ENCODE assay signal across 8 mouse cellular contexts in the genomic region with DNA sequence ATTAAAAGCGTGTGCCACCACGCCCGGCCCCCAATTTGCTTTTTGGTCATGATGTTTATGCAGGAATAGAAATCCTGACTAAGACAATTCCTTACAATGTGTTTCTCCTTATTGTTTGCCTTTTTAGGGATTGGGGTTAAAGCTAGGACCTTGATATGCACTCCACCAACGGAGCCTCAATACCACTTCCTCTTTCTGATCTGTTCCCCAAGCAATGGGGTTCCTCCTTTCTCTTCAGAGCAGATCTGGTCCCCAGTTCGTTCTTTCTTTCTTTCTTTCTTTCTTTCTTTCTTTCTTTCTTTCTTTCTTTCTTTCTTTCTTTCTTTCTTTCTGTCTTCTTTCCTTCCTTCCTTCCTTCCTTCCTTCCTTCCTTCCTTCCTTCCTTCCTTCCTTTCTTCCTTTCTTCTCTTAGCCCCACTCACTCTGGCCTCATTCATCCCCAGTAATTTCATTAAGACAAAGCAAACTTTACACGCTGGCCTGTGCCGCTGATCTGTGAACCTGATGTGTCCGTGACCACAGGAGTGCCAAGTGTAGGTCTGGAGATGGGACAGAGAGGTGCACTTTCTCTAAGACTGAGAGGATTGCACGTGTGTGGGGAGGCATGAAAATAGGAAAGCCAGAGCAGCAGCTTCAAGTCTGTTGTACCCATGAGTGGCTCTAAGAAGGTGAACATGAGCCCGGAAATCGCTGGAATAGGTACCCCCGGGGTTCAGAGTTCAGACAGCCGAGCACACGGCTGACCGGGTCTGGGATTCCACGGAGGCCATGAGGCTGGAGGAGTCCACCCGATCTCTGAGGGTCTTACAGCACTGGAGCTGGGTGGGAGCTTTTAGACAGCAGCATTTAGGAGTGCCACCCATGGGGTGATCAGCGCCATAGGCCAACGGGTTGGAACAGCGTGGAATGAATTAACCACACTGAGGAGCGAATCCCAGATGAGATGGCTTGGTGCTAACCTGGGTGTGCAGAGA. TPM values are rescaled to one million over a fixed set of nuclear protein-coding genes. Genes with fewer than 3 reads are reported as not detected.
DNase-seq lines count a peak whose midpoint lies in the region; ATAC-seq lines count a peak whose summit lies in the region.

No protein-coding gene starts in this region.

- H3K4me3 ChIP-seq in lung, embryonic 16.5 days (ENCODE audit: low read length): peak overlapping the region; percentile 61
- peak overlapping the region; percentile 45 for H3K4me3 ChIP-seq in limb, embryonic 11.5 days (ENCODE audit: low read depth, low read length)
- peak overlapping the region; percentile 51 for H3K4me3 ChIP-seq in neural tube, embryonic 15.5 days (replicated peaks)

- DNase-seq in lung, postnatal 36 days: no peak
- no peak for DNase-seq in limb, embryonic 11.5 days (ENCODE audit: low spot score)
- DNase-seq in adrenal gland, postnatal 36 days: no peak
- no peak for DNase-seq in lung, postnatal 14 days
- DNase-seq in layer of hippocampus, postnatal 14 days (ENCODE audit: low spot score in 2 of 2): no peak

- peak overlapping the region; percentile 63 for H3K9ac ChIP-seq in lung, embryonic 16.5 days (ENCODE audit: low read length)
- H3K9ac ChIP-seq in limb, embryonic 11.5 days (ENCODE audit: low read length): 0 out of 2 replicates have a peak overlapping the region, but pooled peaks have one; percentile 24
- H3K9ac ChIP-seq in neural tube, embryonic 15.5 days (replicated peaks): peak overlapping the region; percentile 42

- no peaks in the 10 kb centered on the region for H3K27me3 ChIP-seq in lung, embryonic 16.5 days (ENCODE audit: control insufficient read depth, insufficient read depth, low read depth, low read length)
- H3K27me3 ChIP-seq in limb, embryonic 11.5 days (ENCODE audit: control insufficient read depth, insufficient read depth, low read length): peaks cover 3% of the 10 kb centered on the region; the same call in 1 of the 2 replicates
- peaks cover 13% of the 10 kb centered on the region; the same call in 1 of the 2 replicates for H3K27me3 ChIP-seq in neural tube, embryonic 15.5 days (replicated peaks)

- peak overlapping the region; percentile 95 for H3K4me2 ChIP-seq in lung, embryonic 16.5 days (ENCODE audit: low read depth, low read length)
- H3K4me2 ChIP-seq in limb, embryonic 11.5 days (ENCODE audit: low read depth, severe bottlenecking): peak overlapping the region; percentile 85
- peak overlapping the region; percentile 79 for H3K4me2 ChIP-seq in neural tube, embryonic 15.5 days

- H3K36me3 ChIP-seq in lung, embryonic 16.5 days (ENCODE audit: control insufficient read depth, insufficient read depth, low read length): no peaks in the 10 kb centered on the region
- no peaks in the 10 kb centered on the region for H3K36me3 ChIP-seq in limb, embryonic 11.5 days (ENCODE audit: control insufficient read depth, insufficient read depth, low read length)
- no peaks in the 10 kb centered on the region for H3K36me3 ChIP-seq in neural tube, embryonic 15.5 days

- H3K4me1 ChIP-seq in lung, embryonic 16.5 days (replicated peaks; ENCODE audit: control insufficient read depth, insufficient read depth, low read length): peaks cover 8% of the 10 kb centered on the region
- no peaks in the 10 kb centered on the region for H3K4me1 ChIP-seq in limb, embryonic 11.5 days (ENCODE audit: control insufficient read depth, insufficient read depth, low read length)
- peaks cover 16% of the 10 kb centered on the region for H3K4me1 ChIP-seq in neural tube, embryonic 15.5 days

- H3K9me3 ChIP-seq in lung, embryonic 16.5 days (ENCODE audit: control insufficient read depth, low read length): no peaks in the 10 kb centered on the region
- H3K9me3 ChIP-seq in limb, embryonic 11.5 days (ENCODE audit: control insufficient read depth, low read length): no peaks in the 10 kb centered on the region
- no peaks in the 10 kb centered on the region for H3K9me3 ChIP-seq in neural tube, embryonic 15.5 days (replicated peaks)

- 34% methylated on average over 21 of the region's 21 CpGs for WGBS in lung, embryonic 16.5 days
- whole genome bisulfite sequencing in limb, embryonic 11.5 days: 41% methylated on average over 21 of the region's 21 CpGs
- WGBS in neural tube, embryonic 15.5 days: 40% methylated on average over 21 of the region's 21 CpGs

- no peak for ATAC-seq in lung, embryonic 16.5 days (ENCODE audit: low read depth)
- peak; percentile 30; the same call in 1 of the 2 replicates for ATAC-seq in erythroblast, adult 5-6 weeks (replicated peaks; ENCODE audit: low FRiP score, poor library complexity, severe bottlenecking)
- peak; percentile 61 for ATAC-seq in limb, embryonic 11.5 days (ENCODE audit: insufficient number of reproducible peaks, low FRiP score, low TSS enrichment, low read depth)
- peak; percentile 39 for ATAC-seq in neural tube, embryonic 15.5 days (ENCODE audit: low FRiP score)

- no peak overlapping the region for H3K27ac ChIP-seq in lung, embryonic 16.5 days (ENCODE audit: low read length)
- no peak overlapping the region for H3K27ac ChIP-seq in limb, embryonic 11.5 days (replicated peaks; ENCODE audit: low read depth, low read length)
- no peak overlapping the region for H3K27ac ChIP-seq in neural tube, embryonic 15.5 days (replicated peaks)

RNA-seq across cellular contexts. Expression of a gene that starts 16.5 kb away (rescaled TPM):
- polyA plus RNA-seq in lung, embryonic 16.5 days (2015; fragmentation: Nextera tagmentation; extraction: Ambion mirVana): 7.3 and 8.0 TPM in 2 replicates
- 2.9 and 6.3 TPM in 2 replicates for total RNA-seq in erythroblast, adult 5-6 weeks (2015; ENCODE audit: low replicate concordance)
- total RNA-seq in erythroblast, adult 5-6 weeks (2017; ENCODE audit: low replicate concordance): 1.4 TPM in 2 replicates
- polyA plus RNA-seq in limb, embryonic 11.5 days (2014; fragmentation: Nextera tagmentation; extraction: Ambion mirVana): 8.3 and 9.2 TPM in 2 replicates
- 48.4 and 49.2 TPM in 2 replicates for polyA plus RNA-seq in neural tube, embryonic 15.5 days (2015; fragmentation: Nextera tagmentation; extraction: Ambion mirVana)
- 10 to 100 TPM; 26.4 to 27.3 TPM for total RNA-seq in adrenal gland, postnatal 36 days (2021)
- 10 to 100 TPM; 71.0 to 73.2 TPM for total RNA-seq in layer of hippocampus, postnatal 14 days (2021)

RNA-seq across cellular contexts. Expression of a gene that starts 36.0 kb away (rescaled TPM):
- polyA plus RNA-seq in lung, embryonic 16.5 days (2015; fragmentation: Nextera tagmentation; extraction: Ambion mirVana): not detected in 2 replicates
- total RNA-seq in erythroblast, adult 5-6 weeks (2015; ENCODE audit: low replicate concordance): not detected in 2 replicates
- not detected in 2 replicates for total RNA-seq in erythroblast, adult 5-6 weeks (2017; ENCODE audit: low replicate concordance)
- polyA plus RNA-seq in limb, embryonic 11.5 days (2014; fragmentation: Nextera tagmentation; extraction: Ambion mirVana): not detected in 2 replicates
- not detected in 2 replicates for polyA plus RNA-seq in neural tube, embryonic 15.5 days (2015; fragmentation: Nextera tagmentation; extraction: Ambion mirVana)
- not detected for total RNA-seq in adrenal gland, postnatal 36 days (2021)
- not detected for total RNA-seq in layer of hippocampus, postnatal 14 days (2021)

RNA-seq across cellular contexts. Expression of a gene that starts 55.8 kb away (rescaled TPM):
- polyA plus RNA-seq in lung, embryonic 16.5 days (2015; fragmentation: Nextera tagmentation; extraction: Ambion mirVana): 240 and 270 TPM in 2 replicates
- total RNA-seq in erythroblast, adult 5-6 weeks (2015; ENCODE audit: low replicate concordance): 17.7 and 24.9 TPM in 2 replicates
- 3.3 and 10.0 TPM in 2 replicates for total RNA-seq in erythroblast, adult 5-6 weeks (2017; ENCODE audit: low replicate concordance)
- 169 TPM in 2 replicates for polyA plus RNA-seq in limb, embryonic 11.5 days (2014; fragmentation: Nextera tagmentation; extraction: Ambion mirVana)
- 97.0 and 207 TPM in 2 replicates for polyA plus RNA-seq in neural tube, embryonic 15.5 days (2015; fragmentation: Nextera tagmentation; extraction: Ambion mirVana)
- 100 to 1,000 TPM; 268 to 380 TPM for total RNA-seq in adrenal gland, postnatal 36 days (2021)
- 10 to 100 TPM; 33.8 to 37.6 TPM for total RNA-seq in layer of hippocampus, postnatal 14 days (2021)

Comparison
In these comparisons a context has a peak if more than half of its experiments do, and no peak if none do; other contexts are left out.
1. RNA of a gene that starts 55.8 kb away (total RNA-seq): 268 to 380 TPM in adrenal gland, postnatal 36 days; 33.8 to 37.6 TPM in layer of hippocampus, postnatal 14 days and 3.3 to 24.9 TPM in erythroblast, adult 5-6 weeks; every median in the first group is over 4 times any median in the second.
2. Peak in every context shown above with its lines, with median percentiles within 50 percentile points of each other: H3K4me2 ChIP-seq, H3K4me3 ChIP-seq and H3K9ac ChIP-seq.